In genomic region chr11:108892406-108892805, GRCm38 (mm10) we compare ENCODE assay signal across 16 mouse cellular contexts. TPM values are rescaled to one million over a fixed set of nuclear protein-coding genes. Genes with fewer than 3 reads are reported as not detected.
DNase-seq lines count a peak whose midpoint lies in the region; ATAC-seq lines count a peak whose summit lies in the region.
"Had no signal": no experiment of that assay in that cellular context is flagged by ENCODE, and none has a peak within 500 bp of the region (broad histone marks: within the 10 kb centered on the region; RNA-seq: fewer than 3 reads in every experiment).

No protein-coding gene starts in this region.

- no peak for DNase-seq in midbrain, embryonic 11.5 days (ENCODE audit: low spot score, missing footprints)
- DNase-seq in forebrain, embryonic 14.5 days (ENCODE audit: low spot score), result peak; percentile 23
- DNase-seq in midbrain, embryonic 14.5 days, result no peak
- DNase-seq in cerebellum, adult 9-10 months, result no peak
- DNase-seq: adrenal gland, postnatal 25 days; cerebellum, postnatal 10 days; gastrocnemius, postnatal 25 days; kidney, adult 8-10 months; right cerebral cortex, postnatal 25 days; thymus, adult 2 months had no signal

- H3K4me1 ChIP-seq in forebrain, embryonic 12.5 days, result peaks cover 51% of the 10 kb centered on the region
- peaks cover 21% of the 10 kb centered on the region for H3K4me1 ChIP-seq in forebrain, embryonic 15.5 days
- peaks cover 40% of the 10 kb centered on the region for H3K4me1 ChIP-seq in midbrain, embryonic 11.5 days (ENCODE audit: control insufficient read depth, insufficient read depth, low read length)
- peaks cover 47% of the 10 kb centered on the region for H3K4me1 ChIP-seq in midbrain, embryonic 15.5 days
- peaks cover 23% of the 10 kb centered on the region for H3K4me1 ChIP-seq in forebrain, embryonic 14.5 days (ENCODE audit: control insufficient read depth, insufficient read depth, low read length)
- H3K4me1 ChIP-seq in midbrain, embryonic 14.5 days (ENCODE audit: control insufficient read depth, insufficient read depth, low read length), result peaks cover 31% of the 10 kb centered on the region

- H3K9ac ChIP-seq in forebrain, embryonic 12.5 days, result no peak overlapping the region
- H3K9ac ChIP-seq in forebrain, embryonic 15.5 days (replicated peaks), result no peak overlapping the region
- peak overlapping the region; percentile 29; the same call in 1 of the 2 replicates for H3K9ac ChIP-seq in midbrain, embryonic 11.5 days (ENCODE audit: low read length)
- H3K9ac ChIP-seq in midbrain, embryonic 15.5 days, result no peak overlapping the region
- no peak overlapping the region for H3K9ac ChIP-seq in forebrain, embryonic 14.5 days (ENCODE audit: low read length)
- no peak overlapping the region for H3K9ac ChIP-seq in midbrain, embryonic 14.5 days (replicated peaks; ENCODE audit: low read length)

- no peak for ATAC-seq in forebrain, embryonic 12.5 days (ENCODE audit: low FRiP score)
- no peak for ATAC-seq in forebrain, embryonic 15.5 days (replicated peaks)
- ATAC-seq in midbrain, embryonic 11.5 days (ENCODE audit: low FRiP score), result no peak
- ATAC-seq in midbrain, embryonic 15.5 days (replicated peaks), result no peak
- no peak for ATAC-seq in forebrain, embryonic 14.5 days
- no peak for ATAC-seq in midbrain, embryonic 14.5 days (ENCODE audit: low FRiP score, low TSS enrichment)
- no peak for ATAC-seq in megakaryocyte progenitor cell, adult 5-6 weeks (replicated peaks; ENCODE audit: poor library complexity)

- 0 out of 2 replicates have a peak overlapping the region, but pooled peaks have one; percentile 8 for H3K4me3 ChIP-seq in forebrain, embryonic 12.5 days (replicated peaks)
- no peak overlapping the region for H3K4me3 ChIP-seq in forebrain, embryonic 15.5 days
- H3K4me3 ChIP-seq in midbrain, embryonic 11.5 days (ENCODE audit: low read depth, low read length), result peak overlapping the region; percentile 7; the same call in 1 of the 2 replicates
- H3K4me3 ChIP-seq in midbrain, embryonic 15.5 days, result no peak overlapping the region
- no peak overlapping the region for H3K4me3 ChIP-seq in forebrain, embryonic 14.5 days (ENCODE audit: low read depth, low read length)
- H3K4me3 ChIP-seq in midbrain, embryonic 14.5 days (replicated peaks; ENCODE audit: low read depth, low read length), result no peak overlapping the region

- peak overlapping the region; percentile 42 for H3K4me2 ChIP-seq in forebrain, embryonic 12.5 days
- no peak overlapping the region for H3K4me2 ChIP-seq in forebrain, embryonic 15.5 days (replicated peaks)
- H3K4me2 ChIP-seq in midbrain, embryonic 11.5 days, result peak overlapping the region; percentile 28; the same call in 1 of the 2 replicates
- no peak overlapping the region for H3K4me2 ChIP-seq in midbrain, embryonic 15.5 days
- no peak overlapping the region for H3K4me2 ChIP-seq in forebrain, embryonic 14.5 days (ENCODE audit: low read length)
- H3K4me2 ChIP-seq in midbrain, embryonic 14.5 days (ENCODE audit: low read length), result peak overlapping the region; percentile 15; the same call in 1 of the 2 replicates

- no peaks in the 10 kb centered on the region for H3K36me3 ChIP-seq in forebrain, embryonic 12.5 days (replicated peaks)
- H3K36me3 ChIP-seq in forebrain, embryonic 15.5 days, result no peaks in the 10 kb centered on the region
- no peaks in the 10 kb centered on the region for H3K36me3 ChIP-seq in midbrain, embryonic 11.5 days (ENCODE audit: control insufficient read depth, insufficient read depth, low read length)
- no peaks in the 10 kb centered on the region for H3K36me3 ChIP-seq in midbrain, embryonic 15.5 days (replicated peaks)
- H3K36me3 ChIP-seq in forebrain, embryonic 14.5 days (ENCODE audit: control insufficient read depth, insufficient read depth, low read length), result no peaks in the 10 kb centered on the region
- H3K36me3 ChIP-seq in midbrain, embryonic 14.5 days (ENCODE audit: control insufficient read depth, insufficient read depth, low read length), result no peaks in the 10 kb centered on the region
- H3K36me3 ChIP-seq: embryonic facial prominence, embryonic 15.5 days had no signal

- no peaks in the 10 kb centered on the region for H3K9me3 ChIP-seq in forebrain, embryonic 12.5 days
- H3K9me3 ChIP-seq in forebrain, embryonic 15.5 days, result no peaks in the 10 kb centered on the region
- H3K9me3 ChIP-seq in midbrain, embryonic 11.5 days (ENCODE audit: control insufficient read depth, low read length), result no peaks in the 10 kb centered on the region
- no peaks in the 10 kb centered on the region for H3K9me3 ChIP-seq in midbrain, embryonic 15.5 days
- no peaks in the 10 kb centered on the region for H3K9me3 ChIP-seq in forebrain, embryonic 14.5 days (replicated peaks; ENCODE audit: control insufficient read depth, low read length)
- H3K9me3 ChIP-seq in midbrain, embryonic 14.5 days (ENCODE audit: control insufficient read depth, low read length), result no peaks in the 10 kb centered on the region
- H3K9me3 ChIP-seq: embryonic facial prominence, embryonic 15.5 days had no signal

- H3K27me3 ChIP-seq in forebrain, embryonic 12.5 days, result peaks cover 46% of the 10 kb centered on the region
- H3K27me3 ChIP-seq in forebrain, embryonic 15.5 days, result no peaks in the 10 kb centered on the region; the same call in 1 of the 2 replicates
- no peaks in the 10 kb centered on the region for H3K27me3 ChIP-seq in midbrain, embryonic 11.5 days (ENCODE audit: control insufficient read depth, insufficient read depth, low read length)
- no peaks in the 10 kb centered on the region for H3K27me3 ChIP-seq in midbrain, embryonic 15.5 days (replicated peaks)
- 0 out of 2 replicates have a peak, but pooled peaks cover 2% of the 10 kb centered on the region for H3K27me3 ChIP-seq in forebrain, embryonic 14.5 days (replicated peaks; ENCODE audit: control insufficient read depth, insufficient read depth, low read length)
- no peaks in the 10 kb centered on the region for H3K27me3 ChIP-seq in midbrain, embryonic 14.5 days (ENCODE audit: control insufficient read depth, insufficient read depth, low read length)
- H3K27me3 ChIP-seq: embryonic facial prominence, embryonic 15.5 days had no signal

- WGBS in forebrain, embryonic 12.5 days, result 5% methylated on average over 7 of the region's 7 CpGs
- 5% methylated on average over 6 of the region's 7 CpGs for WGBS in forebrain, embryonic 15.5 days
- 3% methylated on average over 4 of the region's 7 CpGs for WGBS in midbrain, embryonic 11.5 days
- WGBS in midbrain, embryonic 15.5 days, result 7% methylated on average over 5 of the region's 7 CpGs
- 2% methylated on average over 5 of the region's 7 CpGs for WGBS in forebrain, embryonic 14.5 days
- WGBS in midbrain, embryonic 14.5 days, result 6% methylated on average over 7 of the region's 7 CpGs

- no peak overlapping the region for H3K27ac ChIP-seq in forebrain, embryonic 12.5 days
- H3K27ac ChIP-seq in forebrain, embryonic 15.5 days (replicated peaks), result no peak overlapping the region
- H3K27ac ChIP-seq in midbrain, embryonic 11.5 days (ENCODE audit: low read depth, low read length), result 0 out of 2 replicates have a peak overlapping the region, but pooled peaks have one; percentile 40
- no peak overlapping the region for H3K27ac ChIP-seq in midbrain, embryonic 15.5 days
- H3K27ac ChIP-seq in forebrain, embryonic 14.5 days (ENCODE audit: low read depth, low read length), result no peak overlapping the region
- H3K27ac ChIP-seq in midbrain, embryonic 14.5 days (replicated peaks; ENCODE audit: low read depth, low read length), result no peak overlapping the region
- H3K27ac ChIP-seq: macrophage had no signal

RNA-seq across cellular contexts. Expression of gene Axin2, which starts 27.7 kb away (rescaled TPM):
- 14.8 and 17.4 TPM in 2 replicates for polyA plus RNA-seq in forebrain, embryonic 12.5 days (2016; fragmentation: Nextera tagmentation; extraction: Ambion mirVana)
- polyA plus RNA-seq in forebrain, embryonic 15.5 days (2015; fragmentation: Nextera tagmentation; extraction: Ambion mirVana), result 6.6 and 6.7 TPM in 2 replicates
- polyA plus RNA-seq in midbrain, embryonic 11.5 days (2014; fragmentation: Nextera tagmentation; extraction: Ambion mirVana), result 20.8 and 23.1 TPM in 2 replicates
- polyA plus RNA-seq in midbrain, embryonic 15.5 days (2015; fragmentation: Nextera tagmentation; extraction: Ambion mirVana), result 13.2 and 13.5 TPM in 2 replicates
- 7.8 and 9.4 TPM in 2 replicates for polyA plus RNA-seq in forebrain, embryonic 14.5 days (2014; fragmentation: Nextera tagmentation; extraction: Ambion mirVana)
- 14.1 and 19.4 TPM in 2 replicates for polyA plus RNA-seq in midbrain, embryonic 14.5 days (2014; fragmentation: Nextera tagmentation; extraction: Ambion mirVana)
- total RNA-seq in megakaryocyte progenitor cell, adult 5-6 weeks (2015), result 0.49 and 0.71 TPM in 2 replicates
- 0.50 and 1.8 TPM in 2 replicates for total RNA-seq in megakaryocyte progenitor cell, adult 5-6 weeks (2017)
- polyA plus RNA-seq: macrophage had no signal

Comparison
In these comparisons a context has a peak if more than half of its experiments do, and no peak if none do; other contexts are left out.
1. H3K4me2 ChIP-seq: peak in forebrain, embryonic 12.5 days (single experiment), midbrain, embryonic 11.5 days (single experiment) and midbrain, embryonic 14.5 days (single experiment); none in forebrain, embryonic 15.5 days (single experiment), midbrain, embryonic 15.5 days (single experiment) and forebrain, embryonic 14.5 days (single experiment).
2. H3K4me3 ChIP-seq: peak in forebrain, embryonic 12.5 days (single experiment) and midbrain, embryonic 11.5 days (single experiment); none in forebrain, embryonic 15.5 days (single experiment), midbrain, embryonic 15.5 days (single experiment), forebrain, embryonic 14.5 days (single experiment) and midbrain, embryonic 14.5 days (single experiment).